Mouse (Mus musculus) heart, adult 10 weeks (tissue): Measurements from ENCODE around the gene Htr1b. TPM values are rescaled to one million over a fixed set of nuclear protein-coding genes. Genes with fewer than 3 reads are reported as not detected.

Experiments used
- polyA plus RNA-seq: library from polyadenylated mRNA; stranded (reverse); fragments of 350-450 nt; fragmentation: Illumina TruSeq; extraction: RNeasy Lipid Tissue Mini Kit (QIAGEN cat#74804); gene quantifications from one replicate; pipeline ENCODE4 v1.2.3, GENCODE M21; 2014; ENCODE audit warnings: low read depth, low replicate concordance

Gene Htr1b
- polyA plus RNA-seq, result 0.21 TPM

GRCm38 (mm10) chr9:81633437-81633973 is at the start of gene Htr1b:
Gene Htr1b, minus strand, starts transcription at chr9:81633828.

Other genes with a start within 250 kb of the Htr1b start
- gene Mei4, start 229.8 kb upstream of the Htr1b start, polyA plus RNA-seq, result not detected